In genomic region chr11:11878981-11879698, GRCm38 (mm10) we compare ENCODE assay signal across 7 mouse cellular contexts. TPM values are rescaled to one million over a fixed set of nuclear protein-coding genes. Genes with fewer than 3 reads are reported as not detected.
A peak's percentile ranks its signal among the peaks of the same experiment; 100 is the strongest.
DNase-seq lines count a peak whose midpoint lies in the region; ATAC-seq and TF ChIP-seq lines count a peak whose summit lies in the region.

No protein-coding gene starts in this region.

- no peak for TF ChIP-seq POLR2A in embryonic fibroblast, embryonic 13.5 days (IDR thresholded peaks at IDR 0.05; ENCODE audit: low read depth, low read length)

- TF ChIP-seq CTCF in embryonic fibroblast, embryonic 13.5 days (IDR thresholded peaks at IDR 0.05; ENCODE audit: borderline replicate concordance, insufficient read depth, low read length) = no peak

- intact Hi-C loops in heart, postnatal 36 days (cut with DNase I) = loop anchor here (5.0 kb wide), 1 partner anchor 57 kb away; no protein-coding TSS in a partner anchor

- H3K36me3 ChIP-seq in midbrain, embryonic 12.5 days = no peaks in the 10 kb centered on the region

- no peak overlapping the region for H3K4me3 ChIP-seq in embryonic fibroblast, embryonic 13.5 days (ENCODE audit: insufficient read depth, low read length)
- H3K4me3 ChIP-seq in midbrain, embryonic 12.5 days = no peak overlapping the region

- no peak overlapping the region for H3K9ac ChIP-seq in midbrain, embryonic 12.5 days (replicated peaks)

- no peak overlapping the region for H3K4me2 ChIP-seq in midbrain, embryonic 12.5 days (replicated peaks)

- no peaks in the 10 kb centered on the region for H3K9me3 ChIP-seq in midbrain, embryonic 12.5 days

- peaks cover 22% of the 10 kb centered on the region for H3K4me1 ChIP-seq in embryonic fibroblast, embryonic 13.5 days (ENCODE audit: control insufficient read depth, insufficient read depth, low read length)
- peaks cover 28% of the 10 kb centered on the region for H3K4me1 ChIP-seq in midbrain, embryonic 12.5 days

- 49% methylated on average over 10 of the region's 10 CpGs for WGBS in midbrain, embryonic 12.5 days

- DNase-seq in heart, postnatal 36 days = peak; percentile 24 to 46
- DNase-seq in MN1 (ENCODE audit: low spot score) = no peak
- DNase-seq in cerebellum, postnatal 36 days = no peak
- DNase-seq in frontal cortex, postnatal 14 days (ENCODE audit: low spot score in 2 of 2) = no peak

- H3K27me3 ChIP-seq in midbrain, embryonic 12.5 days = no peaks in the 10 kb centered on the region; the same call in 1 of the 2 replicates

- peak; percentile 46 for ATAC-seq in common myeloid progenitor, adult 5-6 weeks (replicated peaks; ENCODE audit: low read depth, poor library complexity, severe bottlenecking)
- peak; percentile 50 for ATAC-seq in midbrain, embryonic 12.5 days (ENCODE audit: low FRiP score, low read depth)

- peak overlapping the region; percentile 93 for H3K27ac ChIP-seq in embryonic fibroblast, embryonic 13.5 days (ENCODE audit: insufficient read depth, low read length)
- H3K27ac ChIP-seq in midbrain, embryonic 12.5 days (replicated peaks) = peak overlapping the region; percentile 54

RNA-seq across cellular contexts. Expression of gene Ddc, which starts 18.8 kb away (rescaled TPM):
- total RNA-seq in common myeloid progenitor, adult 5-6 weeks (2017) = not detected in 2 replicates
- 1.6 TPM in 2 replicates for polyA plus RNA-seq in embryonic fibroblast, embryonic 13.5 days (2011; ENCODE audit: insufficient read length, low read depth, missing spikeins)
- total RNA-seq in heart, postnatal 36 days (2021) = 1 to 10 TPM; 2.1 to 2.4 TPM
- 18.7 and 26.2 TPM in 2 replicates for polyA plus RNA-seq in midbrain, embryonic 12.5 days (2016; fragmentation: Nextera tagmentation; extraction: Ambion mirVana)

Comparison
In these comparisons a context has a peak if more than half of its experiments do, and no peak if none do; other contexts are left out.
1. DNase-seq: peak in heart, postnatal 36 days (2 of 2); none in MN1 (single experiment), cerebellum, postnatal 36 days (0 of 2) and frontal cortex, postnatal 14 days (0 of 2).